Mouse (Mus musculus): ENCODE data around the gene S100a5. TPM values are rescaled to one million over a fixed set of nuclear protein-coding genes. Genes with fewer than 3 reads are reported as not detected.

Gene S100a5
- total and polyA plus RNA-seq, 3 experiments = not detected

DNA sequence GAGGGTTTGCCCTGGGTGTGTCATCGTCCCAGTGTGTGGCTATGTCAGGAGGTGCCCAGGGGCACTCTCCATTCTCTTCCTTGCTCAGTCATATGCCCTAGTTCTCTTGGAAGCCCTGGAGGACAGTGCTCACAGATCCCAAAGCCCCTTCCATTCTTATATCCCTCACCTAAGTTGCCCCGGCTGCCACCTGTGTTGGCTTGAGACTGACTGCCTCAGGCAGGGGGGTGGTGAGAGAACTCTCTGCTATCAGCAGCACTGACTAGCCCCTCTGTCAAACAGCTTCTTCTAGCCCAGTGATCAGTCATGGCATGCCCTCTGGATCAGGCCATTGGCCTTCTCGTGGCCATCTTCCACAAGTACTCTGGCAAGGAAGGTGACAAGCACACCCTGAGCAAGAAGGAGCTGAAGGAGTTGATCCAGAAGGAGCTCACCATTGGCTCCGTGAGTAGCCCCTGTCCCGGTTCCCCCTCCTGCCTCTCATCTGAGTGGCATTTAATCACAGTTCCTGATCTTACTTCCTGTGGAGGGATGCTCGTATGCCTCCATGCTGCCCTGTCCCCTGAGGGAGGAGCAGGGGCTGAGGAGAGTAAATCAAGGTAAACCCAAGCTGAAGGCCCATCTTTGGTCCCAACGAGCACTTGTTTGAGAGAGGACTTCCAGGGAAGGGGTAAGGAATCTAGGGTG is 5.3 kb downstream of the S100a5 start:
- WGBS = 51% methylated on average over 7 of the region's 7 CpGs
- Histone ChIP-seq H3K27me3 (ENCODE audit: control insufficient read depth, insufficient read depth, low read length) (no peaks in the 10 kb centered on the region), H3K79me2 (replicated peaks; ENCODE audit: control insufficient read depth, insufficient read depth, low read length) (no peaks in the 10 kb centered on the region), H3K4me3 (peak overlapping the region; percentile 47), H3K27ac (peak overlapping the region; percentile 64), H3K36me3 (ENCODE audit: control insufficient read depth, insufficient read depth, low read length) (no peaks in the 10 kb centered on the region), H3K9ac (ENCODE audit: low read depth, low read length) (peak overlapping the region; percentile 41), H3K4me1 (ENCODE audit: control insufficient read depth, insufficient read depth, low read length) (peaks cover 3% of the 10 kb centered on the region; the same call in 1 of the 2 replicates)
- intact Hi-C loops (cut with DNase I) = loop anchor here (10.0 kb wide), 1 partner anchor 199 kb away; no protein-coding TSS in a partner anchor
- no peak for DNase-seq
- TF ChIP-seq CTCF (IDR thresholded peaks at IDR 0.05) = no peak
- TF ChIP-seq EP300 (IDR thresholded peaks at IDR 0.05; ENCODE audit: insufficient read depth, low read depth, low read length) = no peak
- no peak for TF ChIP-seq POLR2A (IDR thresholded peaks at IDR 0.05; ENCODE audit: insufficient read depth, low read depth, low read length)

DNA sequence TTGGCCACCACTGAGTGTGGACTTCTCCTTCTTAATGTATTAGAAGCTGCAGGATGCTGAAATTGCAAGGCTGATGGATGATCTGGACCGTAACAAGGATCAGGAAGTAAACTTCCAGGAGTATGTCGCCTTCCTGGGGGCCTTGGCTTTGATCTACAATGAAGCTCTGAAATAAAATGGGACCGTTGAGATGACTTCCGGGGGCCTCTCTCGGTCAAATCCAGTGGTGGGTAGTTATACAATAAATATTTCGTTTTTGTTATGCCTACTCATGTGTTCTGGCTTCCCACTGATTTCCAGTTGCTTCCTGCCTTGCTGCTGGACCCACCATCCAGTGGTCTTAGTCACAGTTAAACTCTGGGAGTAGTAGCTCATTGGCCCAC is 5.8 kb downstream of the S100a5 start:
- H3K36me3 ChIP-seq (ENCODE audit: control insufficient read depth, insufficient read depth, low read length) = no peaks in the 10 kb centered on the region
- H3K27me3 ChIP-seq (ENCODE audit: control insufficient read depth, insufficient read depth, low read length) = no peaks in the 10 kb centered on the region
- peak overlapping the region; percentile 47 for H3K4me3 ChIP-seq
- H3K4me1 ChIP-seq (ENCODE audit: control insufficient read depth, insufficient read depth, low read length) = peaks cover 3% of the 10 kb centered on the region; the same call in 1 of the 2 replicates
- H3K27ac ChIP-seq = peak overlapping the region; percentile 64
- DNase-seq = no peak
- intact Hi-C loops (cut with DNase I) = loop anchor here (10.0 kb wide), 1 partner anchor 199 kb away; no protein-coding TSS in a partner anchor
- H3K79me2 ChIP-seq (replicated peaks; ENCODE audit: control insufficient read depth, insufficient read depth, low read length) = no peaks in the 10 kb centered on the region
- H3K9ac ChIP-seq (ENCODE audit: low read depth, low read length) = peak overlapping the region; percentile 41
- WGBS = 69% methylated on average over 6 of the region's 6 CpGs
- no peak for TF ChIP-seq CTCF (IDR thresholded peaks at IDR 0.05)
- TF ChIP-seq EP300 (IDR thresholded peaks at IDR 0.05; ENCODE audit: insufficient read depth, low read depth, low read length) = no peak
- TF ChIP-seq POLR2A (IDR thresholded peaks at IDR 0.05; ENCODE audit: insufficient read depth, low read depth, low read length) = no peak

DNA sequence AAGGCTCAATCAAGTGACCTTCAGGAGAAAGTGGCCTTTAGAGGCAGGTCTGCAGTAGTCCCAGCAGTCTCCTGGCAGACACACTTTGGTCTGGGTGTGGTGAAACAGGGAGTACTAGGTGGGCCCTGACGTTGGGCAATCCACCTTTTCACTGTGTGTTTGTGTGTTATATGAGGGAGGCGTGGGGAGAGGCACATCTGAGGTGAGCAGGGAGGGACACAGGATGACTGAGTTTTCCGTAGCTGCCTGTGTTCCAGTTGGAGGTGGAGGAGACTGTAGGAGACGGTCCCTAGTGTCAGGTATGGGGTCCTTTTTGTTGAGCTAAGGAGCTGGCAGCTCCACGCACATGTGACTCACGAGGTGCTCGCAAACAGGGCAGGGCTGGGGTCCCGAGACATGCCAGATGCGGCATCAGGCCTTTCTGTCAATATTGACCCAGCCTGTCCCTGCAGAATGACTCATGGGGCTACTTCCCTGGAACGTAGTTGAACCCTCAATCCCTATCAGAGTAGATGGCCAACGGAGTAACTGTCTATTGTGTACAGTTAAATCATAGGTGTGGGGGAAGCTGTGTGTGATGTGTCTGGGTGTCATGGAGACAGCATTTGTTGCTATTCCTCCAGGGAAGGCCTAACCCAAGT is 6.4 kb downstream of the S100a5 start:
- H3K79me2 ChIP-seq (replicated peaks; ENCODE audit: control insufficient read depth, insufficient read depth, low read length) = no peaks in the 10 kb centered on the region
- no peak for TF ChIP-seq EP300 (IDR thresholded peaks at IDR 0.05; ENCODE audit: insufficient read depth, low read depth, low read length)
- TF ChIP-seq POLR2A (IDR thresholded peaks at IDR 0.05; ENCODE audit: insufficient read depth, low read depth, low read length) = no peak
- no peak for TF ChIP-seq CTCF (IDR thresholded peaks at IDR 0.05)
- no peak for DNase-seq
- H3K9ac ChIP-seq (ENCODE audit: low read depth, low read length) = peak overlapping the region; percentile 10
- peaks cover 3% of the 10 kb centered on the region; the same call in 1 of the 2 replicates for H3K4me1 ChIP-seq (ENCODE audit: control insufficient read depth, insufficient read depth, low read length)
- H3K4me3 ChIP-seq = peak overlapping the region; percentile 5
- WGBS = 68% methylated on average over 11 of the region's 11 CpGs
- peak overlapping the region; percentile 64 for H3K27ac ChIP-seq
- intact Hi-C loops (cut with DNase I) = loop anchor here (1.0 to 10.0 kb wide), 3 partner anchors 29 to 200 kb away; partner anchors contain the start of gene Snapin
- H3K27me3 ChIP-seq (ENCODE audit: control insufficient read depth, insufficient read depth, low read length) = no peaks in the 10 kb centered on the region
- no peaks in the 10 kb centered on the region for H3K36me3 ChIP-seq (ENCODE audit: control insufficient read depth, insufficient read depth, low read length)

- no peak overlapping the region for H3K9ac ChIP-seq (ENCODE audit: low read depth, low read length)
- peak overlapping the region; percentile 64 for H3K27ac ChIP-seq
- intact Hi-C loops (cut with DNase I) = loop anchor here (1.0 to 10.0 kb wide), 3 partner anchors 30 to 201 kb away; partner anchors contain the start of gene Snapin
- H3K4me3 ChIP-seq = peak overlapping the region; percentile 5
- H3K4me1 ChIP-seq (ENCODE audit: control insufficient read depth, insufficient read depth, low read length) = peaks cover 3% of the 10 kb centered on the region; the same call in 1 of the 2 replicates
- no peaks in the 10 kb centered on the region for H3K79me2 ChIP-seq (replicated peaks; ENCODE audit: control insufficient read depth, insufficient read depth, low read length)
- H3K27me3 ChIP-seq (ENCODE audit: control insufficient read depth, insufficient read depth, low read length) = no peaks in the 10 kb centered on the region
- peak; percentile 83; the same call in 1 of the 2 replicates for TF ChIP-seq EP300 (IDR thresholded peaks at IDR 0.05; ENCODE audit: insufficient read depth, low read depth, low read length)
- TF ChIP-seq CTCF (IDR thresholded peaks at IDR 0.05) = peak; percentile 82
- no peak for TF ChIP-seq POLR2A (IDR thresholded peaks at IDR 0.05; ENCODE audit: insufficient read depth, low read depth, low read length)
- H3K36me3 ChIP-seq (ENCODE audit: control insufficient read depth, insufficient read depth, low read length) = no peaks in the 10 kb centered on the region
- DNase-seq = peak; percentile 77 to 83
- 3% methylated on average over 7 of the region's 7 CpGs for WGBS
Measured at GRCm38 (mm10) chr3:90615415-90615814, 7.1 kb downstream of the S100a5 start.

DNA sequence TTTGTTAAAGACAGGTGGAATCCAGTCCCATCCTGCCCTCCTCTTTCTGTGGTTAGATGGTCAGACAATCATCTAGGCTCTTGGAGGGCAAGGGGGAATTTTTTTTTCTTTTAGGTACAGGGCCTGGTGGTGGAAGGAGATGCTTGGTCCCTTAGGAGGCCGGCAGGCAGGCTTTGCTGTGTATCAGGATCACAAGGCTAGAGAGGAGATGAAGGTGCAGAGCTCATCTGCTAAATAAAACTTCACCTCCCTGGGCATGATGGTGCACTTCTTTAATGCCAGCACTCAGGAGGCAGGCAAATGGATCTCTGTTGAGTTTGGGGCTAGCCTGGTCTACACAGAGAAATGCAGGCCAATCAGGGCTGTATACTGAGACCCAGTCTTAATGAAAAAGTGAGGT is 7.6 kb downstream of the S100a5 start:
- Histone ChIP-seq H3K36me3 (ENCODE audit: control insufficient read depth, insufficient read depth, low read length) (no peaks in the 10 kb centered on the region), H3K9ac (ENCODE audit: low read depth, low read length) (no peak overlapping the region), H3K4me1 (ENCODE audit: control insufficient read depth, insufficient read depth, low read length) (peaks cover 3% of the 10 kb centered on the region; the same call in 1 of the 2 replicates), H3K4me3 (no peak overlapping the region), H3K27me3 (ENCODE audit: control insufficient read depth, insufficient read depth, low read length) (no peaks in the 10 kb centered on the region), H3K79me2 (replicated peaks; ENCODE audit: control insufficient read depth, insufficient read depth, low read length) (no peaks in the 10 kb centered on the region), H3K27ac (no peak overlapping the region)
- DNase-seq = no peak
- intact Hi-C loops (cut with DNase I) = loop anchor here (1.0 to 10.0 kb wide), 4 partner anchors 31 to 201 kb away; partner anchors contain the start of gene Snapin
- WGBS = 38% methylated on average over 1 of the region's 1 CpGs
- TF ChIP-seq POLR2A (IDR thresholded peaks at IDR 0.05; ENCODE audit: insufficient read depth, low read depth, low read length) (no peak), EP300 (IDR thresholded peaks at IDR 0.05; ENCODE audit: insufficient read depth, low read depth, low read length) (no peak), CTCF (IDR thresholded peaks at IDR 0.05) (no peak)
